Mouse (Mus musculus): ENCODE data around the gene Evc2. TPM values are rescaled to one million over a fixed set of nuclear protein-coding genes. Genes with fewer than 3 reads are reported as not detected.

Evc2 gene
- total RNA-seq (2015) (0.59 TPM in 1 of 2 replicates, not detected in the other), total RNA-seq (2017) (0.10 TPM in 1 of 2 replicates, not detected in the other)

DNA sequence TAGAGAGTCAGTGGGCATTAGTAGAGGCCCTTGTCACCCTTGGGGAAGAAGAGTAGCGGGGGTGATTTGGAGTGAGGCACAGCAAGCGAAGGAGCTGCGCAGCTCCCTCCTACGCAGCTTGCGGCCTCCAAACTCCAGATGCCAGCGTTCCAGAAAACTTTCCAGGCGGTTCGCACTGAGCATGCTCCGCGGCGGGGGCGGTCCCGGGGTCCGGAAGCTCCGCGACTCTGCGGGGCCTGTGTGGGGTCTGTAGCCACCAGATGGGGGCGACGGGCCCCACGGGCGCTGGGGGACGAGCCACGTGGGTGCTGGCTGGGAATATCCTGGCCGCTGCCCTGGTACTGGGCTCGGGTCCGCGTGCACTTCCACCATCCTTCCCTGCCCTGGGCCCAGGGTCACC lies at the start of gene Evc2:
Gene Evc2 (plus strand): TSS at position 212 of the 400 bp plus-strand sequence.
- no peak for ATAC-seq (replicated peaks; ENCODE audit: poor library complexity)

DNA sequence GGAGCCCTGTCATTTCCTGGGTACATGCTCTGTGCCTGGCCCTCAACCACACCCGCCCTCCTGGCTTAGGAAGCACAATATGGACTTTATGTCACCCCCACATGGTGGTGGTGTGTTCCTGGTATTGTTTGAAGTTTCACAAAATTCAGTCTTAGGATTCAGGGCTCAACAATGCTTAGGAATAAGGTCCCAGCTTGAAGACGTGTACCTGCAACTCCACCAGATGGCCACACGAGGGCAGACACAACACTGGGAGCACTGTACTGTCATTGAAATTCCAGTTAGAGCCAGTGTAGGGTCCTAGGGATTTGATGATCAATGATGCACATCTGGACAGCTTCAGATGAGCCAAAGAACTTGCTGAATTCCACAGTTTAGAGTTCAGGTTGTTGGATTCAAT lies 49.1 kb upstream of the Evc2 start:
- 0 out of 2 replicates have a peak, but pooled peaks have one; percentile 37 for ATAC-seq (replicated peaks; ENCODE audit: poor library complexity)

DNA sequence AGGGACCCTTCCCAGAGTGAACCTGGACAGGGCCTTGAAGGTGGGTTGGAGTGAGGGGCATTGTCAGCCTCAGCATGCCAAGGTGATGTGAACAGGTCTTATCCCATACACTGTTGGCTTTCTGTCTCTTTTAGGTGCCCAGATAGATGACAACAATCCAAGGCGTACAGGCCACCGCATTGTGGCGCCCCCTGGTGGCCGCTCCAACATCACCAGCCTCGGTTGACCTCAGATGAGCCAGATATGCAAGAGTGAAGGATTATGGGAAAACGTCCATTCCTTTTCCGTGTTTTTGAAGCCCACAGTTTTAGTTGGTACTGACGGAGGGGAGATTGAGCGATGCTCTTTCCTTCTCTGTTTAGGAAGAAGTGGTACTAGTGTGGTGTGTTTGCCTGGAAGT lies 47.3 kb upstream of the Evc2 start:
- no peak for ATAC-seq (replicated peaks; ENCODE audit: poor library complexity)

DNA sequence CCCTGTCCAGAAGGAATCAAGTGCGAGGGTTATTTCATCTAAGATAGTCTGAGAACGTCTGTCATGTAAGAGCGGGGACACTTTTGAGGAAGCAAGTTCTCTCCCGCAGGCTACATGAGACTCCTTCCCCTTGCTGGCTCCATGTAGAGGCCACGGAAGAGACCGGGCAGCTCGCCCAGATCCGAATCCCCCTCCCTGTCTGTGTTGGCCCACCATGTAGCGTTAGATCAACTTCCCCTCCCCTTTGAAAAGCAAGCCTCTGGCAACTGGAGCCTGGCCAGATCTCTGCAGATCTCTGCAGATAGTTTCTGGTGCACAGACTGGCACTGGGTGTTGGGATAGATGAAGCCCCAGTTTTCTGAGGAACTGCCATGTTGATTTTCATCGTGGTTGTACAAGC lies 41.6 kb upstream of the Evc2 start:
- ATAC-seq (replicated peaks; ENCODE audit: poor library complexity): no peak

DNA sequence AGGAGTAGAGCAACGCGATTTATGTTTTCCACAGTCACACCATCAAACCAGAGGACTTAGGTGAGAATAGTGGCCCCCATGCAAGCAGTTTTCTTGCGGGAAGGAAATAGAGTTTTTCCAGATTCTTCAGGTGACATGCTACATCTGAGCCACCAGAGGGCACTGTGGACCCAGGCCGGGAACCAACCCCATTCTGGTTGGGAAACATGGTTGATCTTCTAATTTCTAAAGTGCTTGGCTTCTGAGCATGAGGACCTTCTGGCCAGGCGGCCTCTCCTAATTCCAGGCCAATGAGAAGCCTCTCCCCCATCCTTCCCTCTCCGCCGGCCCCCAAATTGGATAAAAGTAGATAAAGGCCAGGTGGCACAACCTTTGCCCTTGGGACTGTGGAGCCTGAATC lies 39.9 kb upstream of the Evc2 start:
- ATAC-seq (replicated peaks; ENCODE audit: poor library complexity): 0 out of 2 replicates have a peak, but pooled peaks have one; percentile 50

DNA sequence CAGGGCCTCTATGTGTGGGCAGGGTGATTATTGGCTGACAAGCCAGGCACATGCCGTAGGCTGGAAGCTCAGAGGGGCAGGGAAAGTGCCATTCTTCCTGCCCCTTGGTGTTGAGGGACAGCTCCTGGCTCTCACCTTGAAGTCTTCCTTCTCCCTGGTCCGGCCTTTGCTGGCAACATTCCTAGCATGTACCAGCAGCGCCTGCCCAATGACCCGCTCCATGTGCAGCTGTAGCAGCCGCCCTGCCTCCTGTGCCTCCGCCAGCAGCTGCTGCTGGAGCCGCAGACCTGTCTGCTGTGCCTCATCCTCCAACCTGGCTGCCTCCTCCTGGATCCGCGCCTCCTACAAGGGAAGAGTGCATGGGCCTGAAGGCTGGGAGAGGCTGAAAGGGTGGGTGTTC lies 28.3 kb upstream of the Evc2 start:
- ATAC-seq (replicated peaks; ENCODE audit: poor library complexity): no peak

DNA sequence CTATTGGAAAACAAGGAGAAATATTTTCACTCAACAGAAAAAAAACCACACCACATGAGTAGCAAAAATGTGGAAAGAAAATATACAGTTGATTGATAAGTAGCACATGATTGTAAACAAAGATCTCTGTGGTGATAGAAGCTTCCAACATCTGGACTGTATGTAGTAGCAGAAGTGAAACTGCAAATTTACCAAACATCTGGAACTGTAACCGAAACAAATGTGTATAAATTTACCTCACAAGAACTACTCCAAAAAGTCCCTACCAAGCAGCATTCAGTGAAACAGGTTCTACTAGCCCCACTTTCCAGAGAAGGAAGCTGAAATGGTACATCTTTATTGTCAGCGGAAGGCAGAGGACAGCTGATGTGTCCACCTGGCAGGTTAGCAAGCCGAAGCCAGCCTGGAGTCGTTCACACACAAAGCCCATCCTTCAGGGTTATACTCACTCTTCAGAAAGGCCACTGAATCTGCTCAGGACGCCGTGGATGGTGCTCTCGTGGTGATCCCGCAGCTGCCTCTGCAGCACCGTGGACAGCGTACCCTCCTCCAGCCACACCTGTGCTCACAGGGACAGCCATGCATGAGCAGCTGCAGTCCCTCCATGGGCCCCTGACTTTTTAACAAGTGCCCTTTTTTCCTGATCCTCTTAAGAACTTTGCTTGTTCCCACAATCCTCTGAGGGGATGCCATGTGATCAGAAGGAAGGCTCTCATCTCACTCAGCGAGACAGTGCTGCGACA lies 25.1 kb upstream of the Evc2 start:
- ATAC-seq (replicated peaks; ENCODE audit: poor library complexity): no peak

DNA sequence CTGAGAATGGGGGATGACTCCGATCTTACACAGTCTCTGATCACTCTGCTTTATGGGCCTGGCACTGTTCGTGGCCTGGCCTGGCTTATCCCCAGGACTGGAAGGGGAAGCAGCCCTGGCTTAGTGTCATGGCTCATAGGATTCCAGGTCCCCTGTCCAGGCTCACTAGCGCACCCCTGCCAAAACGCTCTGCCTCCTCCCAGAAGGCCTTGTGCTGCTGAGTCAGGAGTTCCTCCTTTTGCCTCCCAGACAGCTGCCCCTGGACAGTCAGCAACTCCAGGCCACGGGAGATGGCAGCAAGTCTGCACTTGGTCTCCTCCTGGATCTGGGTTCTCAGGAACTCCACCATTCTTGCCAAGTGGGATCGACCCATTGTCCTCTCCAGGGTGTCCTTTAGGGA lies 19.6 kb upstream of the Evc2 start:
- no peak for ATAC-seq (replicated peaks; ENCODE audit: poor library complexity)

DNA sequence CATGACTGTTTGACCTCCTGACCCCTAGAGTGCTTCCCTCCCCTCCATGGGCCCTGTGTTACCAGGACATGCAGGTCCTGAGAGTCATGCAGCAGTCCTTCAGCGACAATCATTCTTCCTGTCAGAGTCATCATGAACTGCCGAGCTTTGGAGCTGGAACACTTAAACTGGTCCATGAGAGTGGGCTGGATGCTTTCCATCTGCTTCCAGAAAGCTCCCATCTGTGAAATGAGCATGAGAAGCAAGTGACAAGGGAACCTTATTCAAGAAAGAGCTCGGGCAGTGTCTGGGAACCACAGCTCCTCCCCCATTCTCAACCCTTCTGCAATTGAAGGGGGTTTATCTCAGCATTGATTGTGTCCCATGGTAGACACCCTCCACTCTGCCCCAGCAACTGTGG lies 18.1 kb upstream of the Evc2 start:
- ATAC-seq (replicated peaks; ENCODE audit: poor library complexity): no peak

DNA sequence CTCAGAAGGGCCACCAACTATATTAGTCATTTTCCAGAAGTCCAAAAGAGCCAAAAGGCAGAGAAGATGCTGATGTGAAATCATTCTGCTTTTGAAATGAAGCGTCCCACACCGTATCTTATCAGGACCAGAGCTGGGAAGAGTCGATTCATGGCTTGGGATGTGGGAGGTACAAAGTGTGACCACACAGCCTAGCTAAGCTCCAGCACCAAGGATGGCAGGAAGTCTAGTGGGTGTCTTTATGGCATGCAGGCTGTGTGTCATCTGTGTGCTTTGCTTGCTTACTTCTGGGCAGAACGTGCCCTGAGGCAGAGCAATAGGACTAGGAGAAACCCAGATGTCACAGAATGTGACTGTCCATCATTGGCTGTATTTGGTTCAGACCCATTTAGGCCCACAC lies 17.5 kb upstream of the Evc2 start:
- ATAC-seq (replicated peaks; ENCODE audit: poor library complexity): no peak

DNA sequence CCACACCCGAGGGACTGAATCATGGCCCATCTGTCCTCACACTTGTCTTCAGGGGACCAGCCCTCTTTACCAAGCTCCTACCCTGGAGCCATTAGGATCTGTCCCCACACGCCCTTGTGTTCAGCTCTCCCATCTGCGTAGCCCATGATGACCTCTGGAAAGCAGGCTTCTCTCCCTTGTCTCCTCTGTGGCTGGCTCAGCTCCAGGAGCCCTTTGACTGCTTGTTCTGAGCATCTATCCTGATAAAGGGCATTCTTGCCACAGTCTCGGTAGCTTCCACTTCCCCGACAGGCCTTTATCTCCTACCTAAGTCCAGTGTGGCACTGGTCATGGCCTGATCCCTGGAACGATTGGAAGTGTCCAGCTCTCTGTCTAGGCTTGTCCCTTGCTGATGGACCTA lies 11.6 kb upstream of the Evc2 start:
- ATAC-seq (replicated peaks; ENCODE audit: poor library complexity): no peak

DNA sequence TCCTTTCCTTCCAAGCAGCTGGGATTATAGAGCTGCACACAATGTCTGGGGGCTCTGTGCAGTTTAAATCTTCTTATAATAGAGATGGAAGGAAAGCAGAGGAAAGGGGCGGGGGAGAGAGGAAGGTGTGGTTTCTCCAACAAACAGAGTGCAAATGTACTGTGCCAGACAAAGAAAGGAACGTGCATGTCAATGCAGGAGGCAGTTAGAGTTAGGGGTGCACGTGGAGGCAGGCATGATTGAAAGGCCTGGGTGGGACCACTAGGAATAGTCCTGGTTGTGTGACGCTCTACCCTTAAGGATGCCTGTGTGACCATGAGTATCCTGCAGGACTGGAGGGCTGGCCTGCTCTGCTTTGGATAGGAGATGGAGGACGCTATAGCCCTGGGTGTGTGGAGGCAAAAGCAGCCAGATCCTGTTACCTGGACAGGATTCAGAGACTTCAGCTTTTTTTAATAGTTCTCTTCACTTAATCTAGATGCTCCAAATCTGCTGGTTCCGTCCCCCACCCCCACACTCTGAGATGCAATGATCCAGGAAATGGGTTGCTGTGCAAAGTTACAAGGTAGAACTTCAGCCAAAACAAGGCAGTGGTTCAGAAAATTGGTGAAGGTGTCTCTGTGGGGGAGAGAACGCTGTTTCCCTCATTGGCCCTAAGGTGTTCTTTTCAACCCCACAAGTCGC lies 7.7 kb upstream of the Evc2 start:
- no peak for ATAC-seq (replicated peaks; ENCODE audit: poor library complexity)

DNA sequence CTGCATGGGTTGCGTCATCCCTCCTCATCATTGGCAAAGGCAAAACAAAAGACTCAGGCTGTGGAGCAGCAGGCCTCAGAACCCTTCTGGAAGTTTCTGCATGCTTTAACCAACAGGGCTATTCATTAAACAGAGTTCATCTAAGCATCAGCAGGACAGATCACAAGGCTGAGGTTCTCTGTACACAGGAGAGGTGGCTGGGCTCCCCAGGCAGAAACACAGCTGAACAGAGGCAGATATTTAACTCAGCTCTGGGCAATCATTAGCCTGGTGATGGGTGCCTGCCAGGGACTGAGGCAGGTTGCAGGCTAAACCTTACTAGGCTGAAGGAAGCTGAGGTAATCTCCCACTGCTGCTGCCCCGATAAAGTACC lies 7.2 kb upstream of the Evc2 start:
- ATAC-seq (replicated peaks; ENCODE audit: poor library complexity): no peak

DNA sequence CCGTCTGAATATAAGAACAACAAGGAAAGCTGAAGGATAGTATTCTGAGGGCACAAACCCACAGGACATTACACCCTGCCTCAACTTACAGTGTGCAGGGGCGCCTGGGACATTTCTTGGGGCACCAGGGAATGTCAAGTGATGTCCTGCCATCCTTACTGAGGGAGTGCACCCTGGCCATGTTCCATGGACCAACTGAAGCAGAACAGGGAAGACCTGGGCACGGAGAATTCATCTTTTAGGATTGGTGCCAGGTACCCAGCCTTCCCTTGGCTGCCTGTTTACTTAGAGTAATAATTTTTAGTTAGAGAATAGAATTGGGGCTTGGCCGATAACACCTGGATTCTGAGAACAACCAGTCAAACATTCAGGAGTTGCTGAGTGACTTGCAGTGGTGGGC lies 6.2 kb upstream of the Evc2 start:
- ATAC-seq (replicated peaks; ENCODE audit: poor library complexity): no peak

DNA sequence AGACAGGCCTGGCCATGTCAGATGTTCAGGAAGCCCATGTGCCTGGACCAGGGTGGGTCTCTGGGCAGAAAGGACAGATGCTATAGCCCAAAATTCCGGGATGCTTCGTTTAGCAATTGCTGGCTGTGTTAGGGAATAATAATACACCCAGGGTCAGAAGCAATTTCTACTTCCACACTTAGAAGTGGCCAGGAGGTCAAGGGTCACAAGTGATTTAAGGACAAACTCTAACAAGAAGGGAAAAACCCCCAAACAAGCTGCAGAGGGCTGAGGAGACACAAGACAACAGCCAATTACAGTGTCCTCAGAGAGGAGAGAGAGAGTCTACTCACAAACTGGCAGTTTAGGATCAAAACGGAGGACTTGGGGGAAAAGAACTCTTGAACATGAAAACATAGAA lies 3.2 kb upstream of the Evc2 start:
- no peak for ATAC-seq (replicated peaks; ENCODE audit: poor library complexity)

DNA sequence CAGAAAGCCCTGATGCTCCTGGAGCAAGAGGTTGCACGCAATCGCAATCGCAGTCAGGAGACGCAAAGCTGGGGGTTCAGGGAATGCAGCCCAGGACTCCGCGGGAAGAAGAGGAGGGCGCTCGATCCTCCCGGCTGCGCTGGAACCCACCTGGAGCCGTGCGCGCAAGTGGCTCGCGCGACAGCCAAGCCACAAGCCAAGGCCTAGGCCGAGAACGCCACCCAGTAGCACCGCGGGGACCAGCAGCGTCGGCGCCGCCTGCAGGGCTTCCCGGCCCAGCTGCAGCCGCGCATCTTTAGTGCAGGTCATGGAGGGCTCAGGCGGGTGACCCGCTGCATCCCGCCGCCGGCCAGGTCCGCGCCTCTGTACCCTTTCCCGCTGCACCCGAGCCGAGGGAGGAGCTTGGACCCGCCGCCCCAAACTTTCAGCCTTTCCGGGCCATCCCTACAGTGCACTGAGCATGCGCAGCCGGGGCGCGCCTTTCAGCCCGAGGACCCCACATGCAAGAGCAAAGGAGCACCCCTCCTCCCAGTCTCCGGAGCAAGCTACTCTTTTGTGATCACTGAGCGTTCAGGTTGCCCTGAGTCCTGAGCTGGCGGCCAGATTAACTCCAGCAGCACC lies 1.7 kb upstream of the Evc2 start, which contains the start of gene Evc:
Gene Evc (minus strand): TSS at position 410 of the 621 bp plus-strand sequence.
- ATAC-seq (replicated peaks; ENCODE audit: poor library complexity): no peak

DNA sequence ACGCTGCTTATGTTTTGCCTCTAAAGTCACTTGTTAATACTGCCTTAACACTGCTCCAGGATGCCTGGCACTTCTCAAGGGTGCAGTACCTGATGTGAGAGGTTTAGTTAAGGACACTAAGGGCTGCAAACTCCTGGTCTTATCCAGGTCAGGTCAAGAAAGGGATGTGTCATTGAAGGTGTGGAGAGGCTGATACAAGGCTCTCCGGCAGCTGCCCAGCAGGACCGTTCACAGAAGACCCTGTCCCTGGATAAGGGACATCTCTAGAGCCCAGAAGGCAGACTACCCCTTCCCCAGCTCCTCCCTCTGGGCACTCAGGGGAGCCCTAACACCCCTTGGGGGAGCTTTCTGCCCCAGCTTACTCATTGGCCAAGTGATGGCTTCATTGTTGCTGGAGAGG lies 603 bp upstream of the Evc2 start:
- ATAC-seq (replicated peaks; ENCODE audit: poor library complexity): no peak

DNA sequence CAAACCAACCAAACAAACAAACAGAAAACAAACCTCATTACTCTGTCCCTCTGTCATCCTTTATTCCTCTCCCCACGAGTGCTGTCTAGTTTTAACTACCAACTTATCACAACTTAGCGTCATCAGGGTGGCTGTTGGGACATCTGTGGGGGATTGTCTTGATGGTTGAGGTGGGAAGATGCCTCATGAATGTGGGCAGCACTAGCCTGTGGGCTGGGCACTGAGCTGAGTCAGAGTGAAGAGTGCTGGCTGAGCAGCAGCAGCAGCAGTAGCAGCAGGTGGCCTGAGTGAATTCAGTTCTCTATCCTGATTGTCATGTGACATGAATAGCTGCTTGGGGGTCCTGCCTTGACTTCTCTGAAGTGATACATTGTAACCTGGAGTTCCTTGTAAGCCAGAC lies 5.7 kb downstream of the Evc2 start:
- ATAC-seq (replicated peaks; ENCODE audit: poor library complexity): no peak

DNA sequence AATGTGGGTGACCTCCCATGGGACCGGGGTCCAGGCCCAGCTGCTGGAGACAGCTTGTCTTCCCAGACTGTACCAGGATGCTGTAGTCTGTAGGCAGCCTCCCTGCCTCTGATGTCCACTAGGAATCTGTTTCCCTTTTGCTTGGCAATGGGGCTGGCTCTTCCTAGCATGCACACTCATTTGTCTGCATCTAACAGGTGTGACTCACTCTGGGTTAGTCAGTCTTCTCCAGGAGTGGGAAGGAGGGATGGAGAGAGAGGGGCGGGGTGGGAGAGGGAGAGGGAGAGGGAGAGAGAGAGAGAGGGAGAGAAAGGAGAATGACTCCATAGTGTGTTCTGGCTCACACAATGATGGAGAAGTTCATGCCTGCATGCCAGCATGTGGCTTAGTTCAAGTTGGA lies 13.5 kb downstream of the Evc2 start:
- ATAC-seq (replicated peaks; ENCODE audit: poor library complexity): no peak

DNA sequence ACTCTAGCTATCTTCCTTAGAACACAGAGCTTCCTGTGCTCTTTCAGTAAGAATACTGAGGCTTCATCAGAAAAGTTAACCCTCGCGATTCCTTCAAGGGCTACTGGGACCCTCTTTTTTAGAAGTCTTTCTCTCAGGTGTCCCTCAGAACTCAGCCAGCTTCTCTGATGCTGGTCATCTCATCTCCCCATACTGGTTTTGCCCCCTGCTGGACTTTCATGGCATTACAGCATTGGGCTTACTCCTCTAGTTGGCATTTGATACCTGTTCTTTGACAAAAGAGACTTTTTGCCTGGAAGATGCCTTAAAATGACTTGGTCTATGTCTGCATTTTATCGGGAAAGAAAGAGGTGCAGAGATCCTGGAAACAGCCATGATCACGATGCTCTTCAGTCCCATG lies 16.1 kb downstream of the Evc2 start:
- no peak for ATAC-seq (replicated peaks; ENCODE audit: poor library complexity)

DNA sequence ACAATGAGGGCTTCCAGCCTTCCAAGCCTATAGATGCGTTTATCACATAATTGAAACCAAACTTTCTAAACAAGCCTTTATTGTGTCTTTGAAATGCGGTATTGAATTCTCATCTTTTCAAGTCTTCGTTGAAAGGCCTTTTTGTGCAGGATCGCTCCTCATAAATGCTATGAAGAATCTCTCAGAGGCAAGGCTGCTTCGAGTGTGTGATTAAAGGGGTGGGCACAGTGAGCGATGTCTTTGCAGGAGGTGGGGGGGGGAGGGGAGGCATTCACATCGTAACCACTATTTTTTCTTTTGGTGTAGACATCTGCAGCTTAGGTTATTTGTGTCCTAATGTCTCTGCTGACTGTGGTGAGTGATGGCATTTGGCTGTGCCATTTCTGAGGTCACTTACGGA lies 17.7 kb downstream of the Evc2 start:
- no peak for ATAC-seq (replicated peaks; ENCODE audit: poor library complexity)

DNA sequence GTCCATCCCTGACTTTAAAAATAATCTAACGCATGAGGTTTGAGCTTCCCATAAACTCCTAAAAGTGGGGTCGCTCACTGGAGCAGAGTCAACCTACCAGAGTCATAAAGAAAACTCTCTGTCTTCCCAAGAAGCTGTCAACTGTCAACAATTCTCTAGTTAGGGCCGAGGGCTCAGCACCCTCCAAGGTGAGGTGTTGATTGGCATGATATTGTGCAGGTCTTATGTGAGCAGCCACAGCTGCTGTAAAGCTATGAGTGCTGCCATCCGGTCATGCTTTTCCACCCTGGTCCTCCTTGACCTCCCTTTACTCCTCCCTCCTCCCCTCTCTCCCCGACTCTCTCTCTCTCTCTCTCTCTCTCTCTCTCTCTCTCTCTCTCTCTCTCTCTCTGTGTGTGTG lies 24.3 kb downstream of the Evc2 start:
- no peak for ATAC-seq (replicated peaks; ENCODE audit: poor library complexity)

All from megakaryocyte progenitor cell, adult 5-6 weeks (primary cell).